Mouse (Mus musculus): ENCODE measurements around the gene Ctcfl.

GRCm38 (mm10) chr2:173061443-173062351, 57.6 kb downstream of the Ctcfl start:
- TF ChIP-seq POLR2A (IDR thresholded peaks at IDR 0.05; ENCODE audit: borderline replicate concordance, extremely low read depth, insufficient read depth, insufficient read length, poor library complexity, severe bottlenecking) (no peak), CTCF (IDR thresholded peaks at IDR 0.05; ENCODE audit: borderline replicate concordance, extremely low read depth, insufficient read depth, insufficient read length) (0 out of 2 replicates have a peak, but pooled peaks have one; percentile 8)
